Mouse (Mus musculus): ENCODE data around the gene Zbtb8a. TPM values are rescaled to one million over a fixed set of nuclear protein-coding genes. Genes with fewer than 3 reads are reported as not detected.
"Not testable (repeated sequence)": the region's sequence is repeated elsewhere in the genome, so short reads cannot be mapped to it uniquely, and the experiment has no call there.

The Zbtb8a gene
- polyA plus RNA-seq, 1 experiment from 2014 or later, result 15.8 TPM

DNA sequence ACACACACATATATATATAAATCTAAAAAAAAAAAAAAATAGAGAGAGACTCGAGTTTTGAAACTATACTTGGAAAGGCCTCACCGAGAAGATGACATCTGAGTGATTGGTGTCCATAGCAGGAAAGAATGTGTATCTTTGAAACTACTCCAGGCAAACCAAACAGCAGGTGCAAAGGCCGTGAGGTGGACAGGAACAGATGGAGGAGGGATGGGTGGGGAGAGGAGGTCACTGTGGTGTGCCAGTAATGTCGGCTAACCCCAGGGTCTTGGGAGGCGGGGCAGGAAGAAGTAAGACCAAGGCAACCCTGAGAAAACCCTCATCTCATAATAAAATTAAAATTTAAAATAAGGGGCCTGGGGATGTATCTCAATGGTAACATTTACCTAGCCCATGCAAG, 2.1 kb downstream of the Zbtb8a start:
- WGBS, result 78% methylated on average over 5 of the region's 5 CpGs
- Histone ChIP-seq H3K9me3 (no peaks in the 10 kb centered on the region), H3K9ac (no peak overlapping the region), H3K27me3 (no peaks in the 10 kb centered on the region), H3K36me3 (no peaks in the 10 kb centered on the region), H3K4me2 (no peak overlapping the region), H3K27ac (no peak overlapping the region), H3K4me1 (peaks cover 17% of the 10 kb centered on the region; the same call in 1 of the 2 replicates), H3K4me3 (no peak overlapping the region)
- ATAC-seq (ENCODE audit: insufficient number of reproducible peaks, low FRiP score, low TSS enrichment, low read depth), result no peak

DNA sequence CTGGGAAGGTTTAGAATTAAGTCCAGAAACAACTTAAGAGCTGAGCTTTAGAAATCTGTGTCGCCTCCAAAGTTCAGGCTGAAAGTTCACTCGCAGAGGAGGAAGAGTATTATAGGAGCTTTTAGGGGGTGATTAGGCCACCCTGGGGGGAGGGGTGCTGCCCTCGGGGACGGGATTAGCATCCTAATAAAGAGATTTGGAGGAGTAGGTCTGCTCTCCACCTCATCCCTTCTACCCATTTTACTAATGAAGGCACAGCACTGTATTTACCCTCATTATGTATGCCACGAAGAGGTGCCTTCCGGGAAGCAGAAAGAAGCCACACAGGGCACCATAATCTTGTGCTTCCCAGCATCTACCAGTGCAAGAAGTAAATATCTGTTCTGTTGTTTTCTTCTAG, 2.9 kb downstream of the Zbtb8a start:
- Histone ChIP-seq H3K4me2 (no peak overlapping the region), H3K27ac (no peak overlapping the region), H3K9ac (no peak overlapping the region), H3K36me3 (no peaks in the 10 kb centered on the region), H3K4me1 (peaks cover 17% of the 10 kb centered on the region; the same call in 1 of the 2 replicates), H3K9me3 (no peaks in the 10 kb centered on the region), H3K27me3 (no peaks in the 10 kb centered on the region), H3K4me3 (no peak overlapping the region)
- ATAC-seq (ENCODE audit: insufficient number of reproducible peaks, low FRiP score, low TSS enrichment, low read depth), result no peak
- WGBS, result 27% methylated on average over 6 of the region's 6 CpGs

DNA sequence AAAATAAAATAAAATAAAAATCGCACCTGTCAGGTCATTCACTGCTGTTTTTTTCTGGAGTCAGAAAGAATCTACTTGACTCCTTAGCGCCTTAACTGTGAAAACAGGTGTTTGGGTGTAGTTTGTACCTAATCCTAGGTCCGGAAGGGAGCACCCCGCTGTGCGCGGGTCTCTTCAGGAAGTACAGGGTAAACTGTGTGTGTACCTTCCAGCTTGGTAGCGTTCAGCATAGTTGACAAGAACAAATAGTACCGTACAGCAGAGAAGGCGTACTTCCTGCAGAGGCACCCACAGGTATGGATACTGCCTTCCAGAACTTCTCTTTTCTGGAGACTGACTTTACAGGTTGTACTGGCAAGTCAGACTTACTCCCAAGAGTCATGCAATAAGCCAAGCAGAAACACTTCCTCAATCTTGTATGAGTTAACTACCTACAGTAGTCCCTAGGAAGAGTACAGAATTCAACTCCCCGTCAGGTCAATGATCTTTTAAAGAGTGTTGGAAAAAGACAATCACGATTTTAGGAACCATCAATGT, 3.6 kb downstream of the Zbtb8a start:
- ATAC-seq (ENCODE audit: insufficient number of reproducible peaks, low FRiP score, low TSS enrichment, low read depth), result no peak
- H3K36me3 ChIP-seq, result no peaks in the 10 kb centered on the region
- WGBS, result 55% methylated on average over 11 of the region's 11 CpGs
- no peaks in the 10 kb centered on the region for H3K27me3 ChIP-seq
- H3K27ac ChIP-seq, result no peak overlapping the region
- no peak overlapping the region for H3K9ac ChIP-seq
- no peak overlapping the region for H3K4me3 ChIP-seq
- H3K9me3 ChIP-seq, result no peaks in the 10 kb centered on the region
- H3K4me1 ChIP-seq, result peaks cover 17% of the 10 kb centered on the region; the same call in 1 of the 2 replicates
- H3K4me2 ChIP-seq, result no peak overlapping the region

DNA sequence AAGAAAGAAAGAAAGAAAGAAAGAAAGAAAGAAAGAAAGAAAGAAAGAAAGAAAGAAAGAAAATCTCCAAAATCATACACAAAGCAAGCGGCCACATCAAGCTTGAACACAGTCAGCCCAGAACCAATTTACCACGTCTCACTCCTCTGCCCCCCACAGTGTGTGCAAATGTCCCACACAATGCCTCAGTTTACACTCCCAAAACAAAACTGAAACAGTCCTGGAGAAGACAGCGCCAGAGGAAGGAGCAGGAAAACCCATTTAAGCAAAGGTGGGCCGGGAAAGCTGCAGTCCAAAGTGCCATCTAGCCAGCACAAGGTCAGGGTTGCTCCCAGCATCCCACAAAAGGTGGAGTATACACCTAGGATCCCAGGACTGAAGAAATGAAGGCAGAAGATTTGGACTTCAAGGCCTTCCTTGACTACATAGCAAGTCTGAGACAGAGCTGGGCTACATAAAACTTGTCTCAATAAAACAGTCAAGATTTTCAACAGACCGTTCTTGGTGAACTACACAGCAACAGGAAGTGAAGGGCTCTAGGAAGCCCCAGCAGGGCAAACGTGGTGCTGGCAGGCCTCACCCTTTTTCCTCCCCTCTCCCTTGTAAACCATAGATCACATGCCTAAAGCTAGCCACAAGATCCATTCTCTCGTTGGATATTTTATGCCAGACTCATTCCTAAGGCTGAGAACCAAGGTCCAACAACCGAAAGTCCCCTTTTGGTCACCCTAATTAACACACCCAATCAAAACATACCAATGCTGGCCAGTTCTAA, 4.5 kb downstream of the Zbtb8a start:
- H3K36me3 ChIP-seq, result no peaks in the 10 kb centered on the region; the same call in 1 of the 2 replicates
- H3K4me3 ChIP-seq, result no peak overlapping the region
- no peaks in the 10 kb centered on the region for H3K9me3 ChIP-seq
- 37% methylated on average over 8 of the region's 8 CpGs for WGBS
- no peak overlapping the region for H3K4me2 ChIP-seq
- H3K27me3 ChIP-seq, result no peaks in the 10 kb centered on the region
- H3K9ac ChIP-seq, result no peak overlapping the region
- ATAC-seq (ENCODE audit: insufficient number of reproducible peaks, low FRiP score, low TSS enrichment, low read depth), result no peak
- H3K4me1 ChIP-seq, result peaks cover 17% of the 10 kb centered on the region; the same call in 1 of the 2 replicates
- 0 out of 2 replicates have a peak overlapping the region, but pooled peaks have one; percentile 17 for H3K27ac ChIP-seq

DNA sequence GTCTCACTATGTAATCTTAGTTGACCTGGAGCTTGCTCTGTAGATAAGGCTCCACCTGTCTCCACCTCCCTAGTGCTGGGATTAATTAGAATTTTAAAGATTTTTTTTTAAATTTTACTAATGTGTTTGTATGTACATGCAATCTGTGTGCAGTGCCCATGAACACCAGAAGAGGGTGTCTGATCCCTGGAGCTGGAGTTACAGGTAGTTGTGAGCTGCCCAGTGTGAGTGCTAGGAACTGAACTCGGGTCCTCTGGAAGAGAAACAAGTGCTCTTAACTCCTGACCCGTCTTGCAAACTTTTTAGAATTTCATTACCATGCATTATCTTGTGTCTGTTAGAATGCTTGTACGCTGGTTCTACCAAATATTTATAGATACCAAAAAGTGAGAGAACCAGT, 6.5 kb downstream of the Zbtb8a start:
- Histone ChIP-seq H3K4me1 (peaks cover 15% of the 10 kb centered on the region; the same call in 1 of the 2 replicates), H3K27ac (no peak overlapping the region), H3K4me2 (no peak overlapping the region), H3K27me3 (no peaks in the 10 kb centered on the region), H3K9ac (no peak overlapping the region), H3K4me3 (no peak overlapping the region), H3K9me3 (no peaks in the 10 kb centered on the region), H3K36me3 (peaks cover 8% of the 10 kb centered on the region; the same call in 1 of the 2 replicates)
- no peak for ATAC-seq (ENCODE audit: insufficient number of reproducible peaks, low FRiP score, low TSS enrichment, low read depth)
- 97% methylated on average over 3 of the region's 3 CpGs for WGBS

DNA sequence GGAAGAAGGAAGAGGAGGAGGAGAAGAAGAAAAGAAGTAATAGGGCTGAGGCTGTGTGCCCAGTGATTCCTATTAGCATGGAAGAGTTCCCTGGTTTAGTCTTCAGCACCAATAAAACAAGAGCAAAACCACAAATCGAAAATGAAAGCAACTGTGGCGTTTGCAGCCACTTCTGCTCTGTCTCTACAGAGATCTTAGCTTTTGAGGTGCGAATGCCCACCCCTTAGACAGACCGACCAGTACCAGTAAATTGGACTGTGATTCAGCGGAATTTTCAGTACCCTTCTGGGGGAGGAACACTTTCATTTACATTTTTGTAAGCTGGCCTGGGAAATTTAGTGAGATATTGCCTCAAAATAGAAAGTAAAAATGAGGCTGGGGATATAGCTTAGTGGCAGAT, 12.7 kb downstream of the Zbtb8a start:
- Histone ChIP-seq H3K4me3 (no peak overlapping the region), H3K9me3 (no peaks in the 10 kb centered on the region), H3K27me3 (no peaks in the 10 kb centered on the region), H3K9ac (no peak overlapping the region), H3K4me1 (peaks cover 8% of the 10 kb centered on the region; the same call in 1 of the 2 replicates), H3K27ac (no peak overlapping the region), H3K36me3 (peaks cover 21% of the 10 kb centered on the region), H3K4me2 (no peak overlapping the region)
- 84% methylated on average over 5 of the region's 5 CpGs for WGBS
- ATAC-seq (ENCODE audit: insufficient number of reproducible peaks, low FRiP score, low TSS enrichment, low read depth), result no peak

DNA sequence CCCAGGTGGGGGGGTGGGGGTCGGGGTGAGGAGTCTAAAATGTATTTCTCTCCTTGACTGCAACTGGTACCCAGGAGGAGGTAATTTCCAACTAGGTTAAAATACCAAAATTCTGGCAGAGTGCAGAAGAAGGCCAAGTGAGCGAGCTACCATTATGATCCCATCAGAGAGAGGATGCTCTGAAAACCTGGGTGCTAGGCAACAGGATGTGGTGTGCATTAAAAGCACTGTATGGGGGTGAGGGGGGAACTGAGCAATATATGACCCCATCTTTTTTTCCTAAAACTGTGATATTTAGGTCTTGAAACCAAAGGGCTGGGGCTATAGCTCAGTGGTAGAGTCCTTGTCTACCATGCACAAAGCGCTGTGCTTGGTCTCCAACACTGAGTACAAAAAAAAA, 13.5 kb downstream of the Zbtb8a start:
- Histone ChIP-seq H3K4me2 (no peak overlapping the region), H3K4me3 (no peak overlapping the region), H3K9ac (no peak overlapping the region), H3K4me1 (peaks cover 8% of the 10 kb centered on the region; the same call in 1 of the 2 replicates), H3K36me3 (peaks cover 30% of the 10 kb centered on the region), H3K27ac (no peak overlapping the region), H3K9me3 (no peaks in the 10 kb centered on the region), H3K27me3 (no peaks in the 10 kb centered on the region)
- 87% methylated on average over 3 of the region's 3 CpGs for WGBS
- no peak for ATAC-seq (ENCODE audit: insufficient number of reproducible peaks, low FRiP score, low TSS enrichment, low read depth)

DNA sequence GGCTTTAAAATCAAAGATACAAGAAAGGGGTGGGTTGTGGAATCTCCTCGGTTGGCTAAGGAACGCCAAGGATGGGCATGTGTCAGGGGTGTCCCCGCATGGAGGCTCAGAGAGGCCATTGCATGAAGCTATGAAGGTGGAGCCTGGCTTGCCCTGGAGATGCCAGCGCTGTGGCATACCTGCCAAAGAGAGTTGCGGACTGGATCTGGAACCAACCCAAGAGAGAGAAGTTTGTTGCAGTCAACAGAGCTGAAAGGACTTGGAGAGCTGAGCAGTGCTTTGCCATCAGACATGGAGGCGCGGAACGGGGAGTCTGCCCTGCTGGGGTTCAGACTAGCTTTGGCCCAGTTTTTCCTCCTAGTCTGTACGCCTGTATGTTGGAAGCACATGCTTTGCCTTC, 14.5 kb downstream of the Zbtb8a start:
- WGBS, result 86% methylated on average over 9 of the region's 9 CpGs
- peaks cover 32% of the 10 kb centered on the region for H3K36me3 ChIP-seq

DNA sequence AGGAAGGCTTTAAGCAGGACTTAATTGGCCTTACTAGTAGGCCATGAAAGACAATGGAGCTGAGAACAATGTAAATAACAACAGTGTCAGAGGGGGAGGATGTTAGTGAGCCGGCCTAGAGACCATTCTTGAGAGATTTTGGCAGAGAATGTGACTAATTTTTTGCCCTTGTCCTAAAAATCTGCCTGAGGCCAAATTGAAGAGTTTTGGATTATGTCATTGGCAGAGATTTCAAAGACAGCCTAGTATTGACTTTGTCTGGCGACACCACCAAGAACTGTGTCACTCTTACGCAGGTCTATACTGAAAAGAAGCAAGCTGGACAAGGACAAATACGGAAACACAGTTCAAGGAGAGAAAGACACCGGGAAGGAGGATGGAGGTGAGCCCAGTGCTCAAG, 15.1 kb downstream of the Zbtb8a start:
- no peak for ATAC-seq (ENCODE audit: insufficient number of reproducible peaks, low FRiP score, low TSS enrichment, low read depth)
- Histone ChIP-seq H3K9ac (no peak overlapping the region), H3K9me3 (no peaks in the 10 kb centered on the region), H3K4me3 (no peak overlapping the region), H3K4me1 (peaks cover 8% of the 10 kb centered on the region; the same call in 1 of the 2 replicates), H3K4me2 (no peak overlapping the region), H3K36me3 (peaks cover 38% of the 10 kb centered on the region), H3K27me3 (no peaks in the 10 kb centered on the region), H3K27ac (0 out of 2 replicates have a peak overlapping the region, but pooled peaks have one; percentile 54)
- WGBS, result 77% methylated on average over 5 of the region's 5 CpGs

More for the DNA sequence above, 14.5 kb downstream of the Zbtb8a start:
- Histone ChIP-seq H3K27ac (peak overlapping the region; percentile 54), H3K4me3 (no peak overlapping the region), H3K4me1 (peaks cover 8% of the 10 kb centered on the region; the same call in 1 of the 2 replicates), H3K9me3 (no peaks in the 10 kb centered on the region), H3K9ac (no peak overlapping the region), H3K27me3 (no peaks in the 10 kb centered on the region), H3K4me2 (no peak overlapping the region)
- ATAC-seq (ENCODE audit: insufficient number of reproducible peaks, low FRiP score, low TSS enrichment, low read depth), result no peak

DNA sequence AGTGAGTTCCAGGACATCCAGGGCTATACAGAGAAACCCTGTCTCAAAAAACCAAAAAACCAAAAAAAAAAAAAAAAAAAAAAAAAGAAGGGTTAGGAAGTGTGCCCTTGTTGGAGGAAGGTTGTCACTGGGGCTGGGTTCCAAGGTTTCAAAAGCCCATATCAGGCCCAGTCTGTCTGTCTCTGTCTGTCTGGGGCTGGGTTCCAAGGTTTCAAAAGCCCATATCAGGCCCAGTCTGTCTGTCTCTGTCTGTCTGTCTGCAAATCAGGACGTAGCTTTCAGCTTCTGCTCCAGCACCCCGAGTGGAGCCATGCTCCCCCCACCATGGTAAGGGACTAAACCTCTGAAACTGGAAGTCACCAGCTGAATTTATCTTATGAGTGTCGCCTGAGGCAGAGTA, 15.7 kb downstream of the Zbtb8a start:
- not testable (repeated sequence) for H3K4me1 ChIP-seq; H3K27ac ChIP-seq; ATAC-seq (ENCODE audit: insufficient number of reproducible peaks, low FRiP score, low TSS enrichment, low read depth); H3K4me2 ChIP-seq; H3K27me3 ChIP-seq; H3K9ac ChIP-seq; H3K4me3 ChIP-seq; H3K9me3 ChIP-seq
- peaks cover 40% of the 10 kb centered on the region for H3K36me3 ChIP-seq
- WGBS, result 94% methylated on average over 3 of the region's 3 CpGs

DNA sequence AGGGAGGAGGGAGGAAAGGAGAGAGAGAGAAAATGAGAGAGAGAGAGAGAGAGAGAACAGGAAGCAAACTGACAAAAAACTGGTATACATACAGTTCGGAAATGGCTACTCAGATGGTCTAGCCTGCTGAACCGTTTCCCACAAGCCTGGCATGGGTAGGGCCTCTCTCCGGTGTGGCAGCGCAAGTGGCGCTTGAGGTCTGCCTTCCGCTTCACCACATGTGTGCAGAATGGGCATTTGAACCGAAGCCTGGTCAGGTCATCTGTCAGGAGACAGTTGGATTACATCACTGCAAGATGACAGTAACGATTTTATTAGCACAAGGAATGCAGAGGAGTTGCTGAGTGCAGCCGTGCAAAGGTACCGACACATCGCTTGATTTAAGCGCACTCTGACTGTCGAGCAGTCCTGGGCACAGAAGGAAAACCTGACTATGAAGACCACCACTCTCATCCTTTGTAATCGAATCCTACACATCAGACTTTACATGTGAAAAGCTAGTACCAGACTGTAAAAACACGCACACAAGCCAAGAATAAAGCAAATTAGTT, 20.2 kb downstream of the Zbtb8a start:
- H3K4me2 ChIP-seq, result no peak overlapping the region
- peaks cover 58% of the 10 kb centered on the region for H3K36me3 ChIP-seq
- ATAC-seq (ENCODE audit: insufficient number of reproducible peaks, low FRiP score, low TSS enrichment, low read depth), result no peak
- 78% methylated on average over 15 of the region's 15 CpGs for WGBS
- no peaks in the 10 kb centered on the region for H3K4me1 ChIP-seq
- H3K27me3 ChIP-seq, result no peaks in the 10 kb centered on the region
- no peaks in the 10 kb centered on the region for H3K9me3 ChIP-seq
- no peak overlapping the region for H3K27ac ChIP-seq
- no peak overlapping the region for H3K9ac ChIP-seq
- H3K4me3 ChIP-seq, result no peak overlapping the region

DNA sequence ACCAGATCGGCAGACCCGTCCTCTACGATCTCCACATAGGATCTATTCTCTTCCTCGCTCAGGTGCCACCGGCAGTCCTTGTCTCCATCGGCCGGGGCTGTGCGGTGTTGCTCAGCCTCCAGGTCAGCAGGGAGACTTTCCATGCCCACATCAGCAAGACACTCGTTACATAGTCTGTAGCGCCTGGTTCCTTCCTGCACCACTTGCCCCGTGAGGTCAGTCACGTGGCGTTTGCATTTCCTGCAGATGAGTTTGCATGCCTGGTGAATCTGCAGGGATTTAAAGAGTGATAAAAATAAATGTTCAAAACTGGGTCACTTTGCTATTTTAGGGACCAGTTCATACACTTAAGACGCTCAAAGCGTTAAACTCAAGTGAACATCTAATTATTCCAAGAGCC, 23.7 kb downstream of the Zbtb8a start:
- H3K36me3 ChIP-seq, result peaks cover 56% of the 10 kb centered on the region
- H3K27ac ChIP-seq, result no peak overlapping the region
- no peaks in the 10 kb centered on the region for H3K9me3 ChIP-seq
- H3K9ac ChIP-seq, result no peak overlapping the region
- no peak overlapping the region for H3K4me2 ChIP-seq
- no peak for ATAC-seq (ENCODE audit: insufficient number of reproducible peaks, low FRiP score, low TSS enrichment, low read depth)
- H3K27me3 ChIP-seq, result no peaks in the 10 kb centered on the region
- no peak overlapping the region for H3K4me3 ChIP-seq
- WGBS, result 72% methylated on average over 15 of the region's 15 CpGs
- no peaks in the 10 kb centered on the region for H3K4me1 ChIP-seq

All from limb, embryonic 15.5 days (tissue).